Mouse (Mus musculus) forebrain, embryonic 10.5 days (tissue): ENCODE measurements around the gene Clip2. TPM values are rescaled to one million over a fixed set of nuclear protein-coding genes. Genes with fewer than 3 reads are reported as not detected.

Source experiments
- DNase-seq: peaks from one replicate; pipeline ENCODE4 v3.0.0-alpha.2; 2017; ENCODE audit warnings: low spot score; ENCODE audit errors: extremely low spot score
- H3K27ac ChIP-seq: fragments of 300-500 bp; sonication (generic); 2 replicates; pipeline ENCODE4 v1.5.1; 2016; ENCODE audit warnings: mild to moderate bottlenecking
- H3K27me3 ChIP-seq: fragments of 300-500 bp; sonication (generic); 2 replicates; pipeline ENCODE4 v1.6.1; 2016; ENCODE audit warnings: mild to moderate bottlenecking; ENCODE audit not compliant: poor library complexity, severe bottlenecking
- H3K36me3 ChIP-seq: fragments of 300-500 bp; sonication (generic); replicated peaks from 2 replicates; pipeline ENCODE4 v1.6.1; 2016; ENCODE audit warnings: mild to moderate bottlenecking, moderate library complexity
- H3K4me1 ChIP-seq: fragments of 300-500 bp; sonication (generic); 2 replicates; pipeline ENCODE4 v1.6.1; 2016
- H3K4me3 ChIP-seq: fragments of 300-500 bp; sonication (generic); 2 replicates; pipeline ENCODE4 v1.5.1; 2016; ENCODE audit warnings: mild to moderate bottlenecking, moderate library complexity
- H3K9me3 ChIP-seq: fragments of 300-500 bp; sonication (generic); 2 replicates; pipeline ENCODE4 v1.6.1; 2016; ENCODE audit warnings: mild to moderate bottlenecking, moderate library complexity
- WGBS: fragments of 180-500 bp; shearing (Covaris S2); methylation state at CpG from one replicate; pipeline ENCODE4 v1.1.7; 2016; 5-methylcytosine and 5-hydroxymethylcytosine counted together
- microRNA-seq: library from miRNA; unstranded; fragments of <30 nt; microRNA quantifications from one replicate; pipeline ENCODE4, GENCODE M21; 2017
- polyA plus RNA-seq: library from polyadenylated mRNA; unstranded; fragments of >200 nt; fragmentation: Nextera tagmentation; extraction: Ambion mirVana; gene quantifications from 2 replicates; pipeline ENCODE4 v1.2.1, GENCODE M21; 2016

Gene Clip2
- polyA plus RNA-seq, 1 experiment from 2014 or later = 4.5 TPM

DNA sequence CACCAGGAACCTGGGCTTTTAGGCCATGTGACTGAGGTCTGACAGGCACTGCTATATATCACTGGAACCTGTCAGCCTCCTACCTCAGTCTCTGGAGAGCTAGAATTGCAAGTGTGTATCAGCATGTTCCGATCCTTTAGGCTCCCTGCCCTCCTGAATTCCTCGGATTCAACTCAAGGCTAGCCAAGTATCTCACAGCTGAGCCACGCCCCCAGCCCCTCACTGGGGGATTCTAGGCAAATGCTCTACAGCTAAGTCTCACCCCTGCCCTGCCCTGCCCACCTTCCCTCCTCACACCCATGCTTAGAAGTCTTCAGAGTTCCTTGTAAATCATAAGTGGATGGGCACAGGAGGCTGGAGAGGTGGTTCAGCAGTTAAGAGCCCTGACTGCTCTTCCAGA is 111.1 kb downstream of the Clip2 start:
- WGBS = 86% methylated on average over 3 of the region's 3 CpGs
- peaks cover 54% of the 10 kb centered on the region for H3K9me3 ChIP-seq
- peaks cover 27% of the 10 kb centered on the region for H3K4me1 ChIP-seq
- H3K27ac ChIP-seq = no peak overlapping the region
- H3K27me3 ChIP-seq = no peaks in the 10 kb centered on the region
- no peak overlapping the region for H3K4me3 ChIP-seq
- H3K36me3 ChIP-seq = peaks cover 97% of the 10 kb centered on the region
- no peak for DNase-seq

DNA sequence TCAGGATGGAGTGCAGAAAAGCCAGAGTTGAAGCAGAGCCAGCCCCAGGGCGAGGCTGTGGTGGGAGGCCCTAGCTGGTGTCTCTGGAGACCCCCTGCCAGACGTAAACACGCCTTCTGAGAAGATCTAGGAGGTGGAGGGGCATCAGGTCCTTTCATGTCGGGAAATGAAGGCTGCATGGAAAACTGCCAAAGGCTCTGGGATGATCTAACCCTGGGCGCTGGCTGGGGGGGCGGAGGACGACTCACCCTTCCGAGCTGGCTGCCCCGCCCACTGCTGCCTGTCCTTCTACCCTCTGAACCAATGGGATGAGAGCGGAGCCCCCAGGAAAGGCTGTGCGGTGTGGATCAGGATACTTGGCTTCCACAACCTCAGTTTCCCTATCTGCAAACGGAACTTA is 112.1 kb downstream of the Clip2 start:
- 95% methylated on average over 12 of the region's 12 CpGs for WGBS
- H3K36me3 ChIP-seq = peaks cover 96% of the 10 kb centered on the region
- no peak for DNase-seq
- H3K4me1 ChIP-seq = peaks cover 25% of the 10 kb centered on the region
- H3K27ac ChIP-seq = no peak overlapping the region
- H3K4me3 ChIP-seq = no peak overlapping the region
- H3K27me3 ChIP-seq = no peaks in the 10 kb centered on the region
- H3K9me3 ChIP-seq = peaks cover 50% of the 10 kb centered on the region

DNA sequence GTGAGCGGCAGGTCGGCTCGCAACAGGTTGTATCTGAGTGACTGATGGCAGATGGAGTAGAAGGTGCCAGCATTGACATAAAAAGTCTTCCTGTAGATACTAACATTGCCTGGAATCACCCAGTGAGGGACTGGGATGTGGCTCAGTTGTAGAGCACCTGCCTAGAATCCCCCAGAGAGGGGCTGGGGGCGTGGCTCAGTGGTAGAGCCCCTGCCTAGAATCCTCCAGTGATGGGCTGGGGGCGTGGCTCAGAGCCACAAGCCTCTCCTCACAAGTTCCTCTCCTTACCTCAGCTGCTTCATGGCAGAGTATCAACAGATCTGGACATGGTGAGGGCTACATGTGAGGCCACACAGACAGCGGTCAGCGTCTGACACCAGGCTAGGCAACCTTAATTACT is 112.8 kb downstream of the Clip2 start:
- peaks cover 95% of the 10 kb centered on the region for H3K36me3 ChIP-seq

More for the DNA sequence above, 112.8 kb downstream of the Clip2 start:
- 95% methylated on average over 7 of the region's 7 CpGs for WGBS
- Histone ChIP-seq H3K27ac (no peak overlapping the region), H3K27me3 (no peaks in the 10 kb centered on the region), H3K4me1 (peaks cover 25% of the 10 kb centered on the region), H3K9me3 (peaks cover 45% of the 10 kb centered on the region), H3K4me3 (no peak overlapping the region)
- no peak for DNase-seq

Small RNA genes lying within 50 kb of the gene (microRNA-seq; reads per million reads assigned to microRNA genes)
- not detected for gene Gm26340
- gene Mir7228 = not detected

Other genes with a start within 250 kb of the Clip2 start
- gene Gtf2i, start 237.7 kb downstream of the Clip2 start, polyA plus RNA-seq = 174 and 178 TPM in 2 replicates
- gene Gtf2ird1, start 95.7 kb downstream of the Clip2 start, polyA plus RNA-seq = 92.6 and 98.9 TPM in 2 replicates
- 0.10 TPM in 1 of 2 replicates, not detected in the other for gene Syna, start 7.7 kb upstream of the Clip2 start, polyA plus RNA-seq
- 440 and 447 TPM in 2 replicates for gene Rfc2, start 28.9 kb upstream of the Clip2 start, polyA plus RNA-seq
- 2.8 and 4.2 TPM in 2 replicates for gene Lat2, start 62.6 kb upstream of the Clip2 start, polyA plus RNA-seq
- gene Eif4h, start 87.1 kb upstream of the Clip2 start, polyA plus RNA-seq = 571 and 588 TPM in 2 replicates
- 6.2 and 7.1 TPM in 2 replicates for gene Limk1, start 136.2 kb upstream of the Clip2 start, polyA plus RNA-seq
- 1.3 TPM in 2 replicates for gene Eln, start 194.9 kb upstream of the Clip2 start, polyA plus RNA-seq